Mouse (Mus musculus) heart, adult 11 months (tissue): ENCODE results near the gene Tenm4.

ENCODE experiments used
- DNase-seq: peaks from one replicate; pipeline ENCODE4 v3.0.0; 2022

Gene Tenm4

DNA sequence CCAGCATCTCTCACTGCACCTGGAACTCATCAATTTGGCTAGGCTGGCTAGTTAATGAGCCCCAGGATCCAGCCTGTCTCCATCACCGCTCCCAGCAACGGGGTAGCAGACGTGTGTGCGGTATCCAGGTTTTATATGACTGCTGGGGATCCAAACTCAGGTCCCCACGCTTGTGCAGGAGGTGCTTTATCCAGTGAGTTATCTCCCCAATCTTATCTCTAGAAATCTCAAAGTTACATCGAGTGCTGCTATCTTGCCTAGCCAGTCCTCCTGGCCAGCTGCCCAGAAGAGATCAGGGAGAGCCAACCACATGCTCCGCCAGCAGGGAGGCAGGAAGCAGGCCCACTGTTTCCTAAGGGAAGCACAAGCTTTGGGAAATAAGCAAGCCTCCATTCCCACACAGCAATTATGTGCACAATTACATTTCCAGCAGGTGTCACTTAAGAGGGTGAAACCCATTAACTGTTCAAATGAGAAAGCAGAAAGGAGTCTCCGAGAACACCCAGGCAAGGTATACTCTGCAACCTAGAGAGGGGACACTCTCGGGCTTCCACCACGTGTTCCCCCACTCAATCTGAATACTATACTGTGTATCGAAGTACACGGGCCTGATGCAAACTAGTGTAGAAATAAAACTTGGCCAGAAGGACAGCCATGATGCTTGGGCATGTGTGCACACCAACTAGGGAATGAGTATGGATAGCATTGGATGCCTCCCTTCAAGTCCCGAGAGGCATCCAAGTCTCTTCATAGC lies 246.4 kb downstream of the Tenm4 start:
- DNase-seq = peak; percentile 98

- DNase-seq = no peak
Observed at GRCm38 (mm10) chr7:96418146-96418545, 247.1 kb downstream of the Tenm4 start.

DNA sequence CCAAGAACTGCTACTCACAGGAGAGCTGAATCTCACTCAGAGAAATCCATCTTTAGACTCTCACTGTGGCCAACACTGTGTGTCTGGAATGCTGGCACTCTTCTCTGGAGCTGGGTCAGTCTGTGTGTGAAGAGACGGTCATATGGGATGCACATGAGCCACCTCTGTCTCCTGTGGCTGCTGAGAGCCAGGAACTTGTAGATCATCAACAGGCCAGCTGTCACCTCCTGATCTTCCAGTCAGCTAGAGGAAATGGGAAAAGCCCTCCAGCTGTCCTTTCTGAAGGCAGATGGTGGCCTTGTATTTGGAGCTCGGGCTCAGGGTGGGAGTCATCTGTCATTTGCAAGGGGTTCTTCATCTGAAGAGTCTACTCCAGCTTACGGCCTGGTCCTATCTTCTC lies 249.0 kb downstream of the Tenm4 start:
- no peak for DNase-seq

DNA sequence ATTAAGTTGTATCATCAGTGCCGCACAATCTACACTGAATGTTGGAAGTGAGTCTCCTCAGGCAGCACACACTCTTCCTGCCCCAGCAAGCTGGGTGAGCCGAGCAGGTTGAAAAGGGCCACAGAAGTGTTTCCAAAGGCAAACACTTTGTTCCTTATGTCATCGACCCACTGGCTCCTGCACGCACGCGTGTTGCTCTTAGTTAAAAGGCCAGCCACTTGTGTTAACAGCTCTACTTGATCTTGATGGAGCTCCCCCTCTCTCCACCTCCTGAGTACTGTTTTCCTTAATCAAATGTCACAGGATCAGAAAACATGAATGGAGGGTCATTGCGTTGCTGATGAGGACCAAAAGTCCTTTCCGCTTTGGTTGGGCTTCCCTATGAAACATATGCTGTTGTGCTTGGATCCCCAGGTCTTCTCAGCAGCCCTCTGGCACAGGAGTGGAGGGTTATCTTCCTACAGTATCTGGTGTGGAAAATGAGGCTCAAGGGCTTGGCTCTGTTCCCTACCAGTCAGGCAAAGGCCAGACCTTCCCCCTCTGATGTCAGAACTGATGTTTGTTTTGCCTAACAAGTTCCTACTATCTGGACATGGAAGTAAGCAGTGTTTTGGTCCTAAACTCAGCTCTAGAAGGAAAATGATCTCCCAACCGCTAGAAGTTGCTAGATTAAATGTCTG lies 250.0 kb downstream of the Tenm4 start:
- DNase-seq = peak; percentile 96

DNA sequence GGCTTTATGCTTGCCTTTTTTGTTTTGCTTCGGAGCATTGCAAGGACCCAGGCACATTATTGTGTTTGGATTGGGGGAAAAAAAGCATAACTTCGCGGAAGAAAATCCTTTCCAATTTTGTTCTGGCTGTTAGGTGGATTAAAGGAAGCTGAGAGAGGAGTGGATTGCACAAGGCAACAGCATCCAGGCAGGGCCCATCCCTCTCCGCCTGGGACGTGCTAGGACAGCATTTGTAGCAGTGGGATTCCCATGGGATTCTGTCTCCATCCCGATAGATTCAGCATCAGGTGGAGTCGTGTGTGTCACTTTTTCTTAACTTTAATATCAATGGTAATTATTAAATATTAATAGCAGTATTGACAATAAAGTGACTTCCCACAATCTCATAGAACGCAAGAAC lies 255.9 kb downstream of the Tenm4 start:
- DNase-seq = peak; percentile 51

DNA sequence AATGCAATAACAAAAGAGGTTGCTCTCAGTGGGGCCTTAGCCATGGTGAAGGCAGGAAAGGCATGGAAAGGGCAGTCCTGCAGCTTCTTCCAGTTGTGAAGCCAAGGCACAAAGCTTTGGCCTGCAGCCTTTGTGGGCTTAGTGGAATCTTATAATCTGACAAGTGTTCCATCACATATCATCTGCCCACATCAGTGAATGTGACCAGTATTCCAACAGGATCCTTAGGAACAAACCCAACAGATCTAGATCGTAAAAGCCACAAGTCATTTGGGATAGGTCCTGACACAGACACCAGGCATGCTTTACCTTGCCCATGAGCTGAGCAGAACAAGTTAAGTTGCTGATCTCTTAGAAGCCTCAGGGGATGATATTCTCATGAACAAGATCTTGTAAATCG lies 262.3 kb downstream of the Tenm4 start:
- no peak for DNase-seq

GRCm38 (mm10) chr7:96438392-96438791 lies 267.3 kb downstream of the Tenm4 start:
- peak; percentile 59 for DNase-seq

- DNase-seq = peak; percentile 79
Observed at GRCm38 (mm10) chr7:96440161-96440707, 269.2 kb downstream of the Tenm4 start.

GRCm38 (mm10) chr7:96445771-96446170 lies 274.7 kb downstream of the Tenm4 start:
- DNase-seq = no peak

DNA sequence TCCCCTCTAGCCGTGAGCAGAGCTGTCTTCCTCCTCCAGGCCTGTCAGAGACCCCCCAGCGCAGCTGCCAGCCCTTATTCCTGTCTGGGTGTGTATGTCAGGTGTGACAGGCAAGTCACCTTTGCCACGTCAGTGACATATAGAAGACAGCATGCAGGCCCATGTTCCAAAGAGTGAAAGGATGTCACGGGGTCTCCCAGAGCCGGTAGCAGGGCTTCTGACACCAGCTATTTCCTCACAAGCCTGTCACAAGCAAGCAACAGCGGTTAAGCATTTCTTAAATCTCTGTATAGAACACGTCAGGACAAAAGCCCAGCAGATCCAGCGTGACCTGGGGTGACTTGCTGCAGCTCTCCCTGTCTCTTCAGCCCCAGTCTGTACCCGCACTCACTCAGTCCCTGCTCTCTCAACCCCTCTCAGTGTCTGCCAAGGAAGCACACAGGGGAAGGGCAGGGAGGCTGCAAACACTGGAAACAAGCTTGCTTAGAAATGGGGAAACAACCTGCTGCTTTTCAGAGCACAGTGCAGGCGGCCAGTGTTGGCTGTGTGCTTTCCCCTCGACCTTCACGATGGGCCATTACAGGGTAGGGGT lies 276.9 kb downstream of the Tenm4 start:
- no peak for DNase-seq

GRCm38 (mm10) chr7:96455957-96456356 lies 284.9 kb downstream of the Tenm4 start:
- peak; percentile 78 for DNase-seq

- peak; percentile 69 for DNase-seq
Observed at GRCm38 (mm10) chr7:96456618-96457017, 285.6 kb downstream of the Tenm4 start.

DNA sequence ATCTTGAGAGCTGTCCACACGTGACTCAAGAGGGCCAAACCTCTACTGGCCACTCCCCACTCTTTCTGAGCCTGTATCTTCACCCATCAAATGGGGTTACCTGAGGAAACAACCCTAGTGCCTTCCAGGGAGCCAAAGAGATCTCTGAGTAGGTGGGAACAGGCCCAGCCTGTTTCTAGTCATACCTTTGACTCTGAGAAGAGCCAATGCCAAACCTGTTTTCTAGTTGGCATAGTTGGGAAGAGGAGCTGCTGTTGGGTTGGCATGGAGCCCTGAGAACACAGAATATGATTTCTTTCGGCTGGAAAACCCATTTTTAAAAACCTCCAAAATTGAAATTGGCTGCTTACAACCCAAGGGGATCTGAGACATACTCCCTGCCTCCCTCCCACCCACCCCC lies 286.8 kb downstream of the Tenm4 start:
- peak; percentile 66 for DNase-seq

DNA sequence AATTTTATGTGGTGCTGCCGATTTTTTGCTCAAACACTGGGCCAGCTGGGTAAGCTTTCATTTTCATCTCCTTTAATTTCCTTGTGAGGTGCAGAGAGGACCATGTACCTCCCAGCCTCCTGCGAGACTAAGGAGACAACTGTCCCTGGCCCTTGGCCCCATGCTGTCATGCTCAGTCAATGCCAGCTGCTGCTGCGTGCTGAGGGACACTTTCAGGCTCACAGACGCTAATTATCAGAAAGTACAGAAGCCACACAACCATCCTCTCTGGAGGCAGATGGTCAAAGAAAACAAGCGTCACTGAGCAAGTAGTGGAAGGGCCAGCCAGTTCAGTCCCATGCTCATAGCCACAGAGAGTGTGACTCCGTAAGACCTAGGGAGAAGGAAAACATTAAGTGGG lies 287.9 kb downstream of the Tenm4 start:
- peak; percentile 54 for DNase-seq

DNA sequence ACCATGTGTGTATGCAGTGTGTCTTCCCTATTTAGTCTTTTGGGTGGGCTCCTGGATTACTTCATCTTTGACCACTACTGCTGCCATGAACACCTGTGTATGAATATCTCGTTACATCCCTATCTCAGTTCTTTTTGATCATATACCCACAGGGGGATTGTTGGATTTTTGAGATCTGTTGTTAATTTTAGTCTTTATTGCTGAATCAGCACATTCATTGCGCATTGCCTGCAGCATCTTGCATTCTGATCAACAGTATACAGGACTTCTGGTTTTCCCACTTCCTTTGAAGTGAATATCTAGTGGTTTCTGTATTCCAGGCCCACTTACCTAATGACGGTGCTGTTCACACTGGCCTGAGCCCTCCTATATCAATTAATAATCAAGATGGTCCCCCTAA lies 295.7 kb downstream of the Tenm4 start:
- DNase-seq = no peak

DNA sequence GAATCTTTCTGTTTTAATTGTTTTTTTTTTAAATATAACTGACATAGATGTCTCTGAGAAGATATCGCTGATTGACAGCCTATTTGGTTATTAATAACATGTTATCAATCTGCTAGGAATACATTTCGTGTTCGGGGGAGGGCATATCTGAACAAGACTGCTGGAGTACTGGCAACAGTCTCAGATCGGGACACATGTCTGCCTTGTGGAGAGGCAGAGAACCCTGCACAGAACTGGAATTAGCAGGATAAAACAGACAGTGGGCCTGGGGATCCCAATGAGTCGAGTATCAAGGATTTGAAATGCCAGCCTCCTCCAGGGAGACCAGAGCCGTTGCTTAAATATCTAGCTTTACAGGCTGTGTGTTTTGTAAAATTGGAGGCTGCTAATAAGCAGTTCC lies 299.8 kb downstream of the Tenm4 start:
- DNase-seq = peak; percentile 28

GRCm38 (mm10) chr7:96474560-96475089 lies 303.6 kb downstream of the Tenm4 start:
- peak; percentile 76 for DNase-seq

GRCm38 (mm10) chr7:96476987-96477613 lies 306.1 kb downstream of the Tenm4 start:
- peak; percentile 77 for DNase-seq

DNA sequence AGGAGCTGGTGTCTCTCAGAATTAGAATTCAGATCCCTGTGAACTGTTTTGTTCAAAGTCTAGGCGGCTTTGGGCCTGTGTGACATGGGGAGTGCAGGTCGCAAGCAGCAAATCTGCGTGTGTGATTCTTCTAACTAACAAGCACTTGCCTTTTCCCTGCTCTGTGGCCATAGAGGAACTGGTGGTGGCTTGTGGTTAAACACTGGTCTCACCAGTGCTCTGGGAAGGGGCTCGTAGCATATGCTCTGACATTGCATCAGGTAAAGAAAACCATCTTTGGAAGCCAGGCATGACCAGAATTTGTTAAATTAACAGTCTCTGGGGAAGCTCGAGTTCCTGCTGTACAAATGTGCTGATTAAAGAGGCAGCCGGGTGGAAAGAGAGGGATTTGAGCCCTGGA lies 308.1 kb downstream of the Tenm4 start:
- peak; percentile 51 for DNase-seq

- peak; percentile 72 for DNase-seq
Observed at GRCm38 (mm10) chr7:96480351-96480983, 309.4 kb downstream of the Tenm4 start.

DNA sequence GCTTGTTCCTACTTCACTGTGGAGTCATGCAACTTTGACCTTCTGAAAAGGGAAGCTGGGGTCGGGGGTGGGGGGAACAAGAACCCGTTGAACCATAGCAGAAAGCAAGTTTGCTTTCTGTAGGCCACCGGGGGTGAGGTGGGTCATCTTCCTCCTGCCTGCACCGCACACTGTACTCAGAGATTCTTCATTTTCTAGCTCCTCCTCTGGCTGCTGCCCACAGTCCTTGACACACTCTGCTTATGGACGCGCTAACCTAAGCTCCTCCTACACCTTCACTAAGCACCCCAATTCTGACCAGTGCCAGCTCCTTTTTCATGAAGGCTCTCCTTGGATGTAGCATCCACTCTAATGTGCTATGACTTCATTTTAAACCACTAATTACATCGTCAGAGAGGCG lies 311.9 kb downstream of the Tenm4 start:
- DNase-seq = peak; percentile 63

DNA sequence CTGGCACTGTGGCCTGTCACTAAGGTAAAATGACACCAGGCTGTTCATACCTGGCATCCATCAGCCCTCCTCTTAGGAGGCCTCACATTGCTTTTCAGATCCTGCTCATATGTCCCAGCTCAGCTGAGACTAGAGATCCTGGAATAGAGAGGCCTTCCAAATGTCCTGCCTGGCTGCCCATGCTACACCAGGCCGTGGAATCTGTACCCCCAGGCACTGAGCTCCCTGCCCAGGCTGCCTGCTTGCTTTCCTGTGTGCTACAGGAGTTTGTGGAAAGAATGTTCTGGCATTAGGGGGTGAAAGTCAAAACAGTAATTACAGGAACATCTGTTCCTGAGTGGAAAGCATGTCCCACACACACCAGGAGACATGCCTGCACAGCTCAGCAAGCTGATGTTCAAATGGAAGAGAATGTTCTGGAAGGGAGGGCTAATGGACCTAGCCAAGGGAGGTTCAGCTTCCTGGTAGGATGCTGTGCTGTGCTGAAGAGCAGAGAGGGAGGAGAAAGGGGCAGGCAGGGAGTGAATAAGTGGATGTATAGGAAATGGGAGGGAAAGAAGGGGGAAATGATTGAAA lies 313.0 kb downstream of the Tenm4 start:
- DNase-seq = peak; percentile 68
